Mouse (Mus musculus) large intestine, adult 2 months (tissue): ENCODE results near the gene Fam107b. TPM values are rescaled to one million over a fixed set of nuclear protein-coding genes. Genes with fewer than 3 reads are reported as not detected.

Experiments used
- DNase-seq: peaks from one replicate; pipeline ENCODE4 v3.0.0-alpha.2; 2012; ENCODE audit warnings: low read depth, low spot score
- WGBS: fragments of 180-500 bp; shearing (Covaris S2); methylation state at CpG from one replicate; pipeline ENCODE4 v1.1.7; 2018; 5-methylcytosine and 5-hydroxymethylcytosine counted together
- polyA plus RNA-seq: library from polyadenylated mRNA; depleted of rRNA; stranded (reverse); fragments of >200 nt; gene quantifications from 2 replicates; pipeline ENCODE4 v1.2.3, GENCODE M21; 2012; rRNA removed

Fam107b gene
- polyA plus RNA-seq = 27.6 and 30.6 TPM in 2 replicates

DNA sequence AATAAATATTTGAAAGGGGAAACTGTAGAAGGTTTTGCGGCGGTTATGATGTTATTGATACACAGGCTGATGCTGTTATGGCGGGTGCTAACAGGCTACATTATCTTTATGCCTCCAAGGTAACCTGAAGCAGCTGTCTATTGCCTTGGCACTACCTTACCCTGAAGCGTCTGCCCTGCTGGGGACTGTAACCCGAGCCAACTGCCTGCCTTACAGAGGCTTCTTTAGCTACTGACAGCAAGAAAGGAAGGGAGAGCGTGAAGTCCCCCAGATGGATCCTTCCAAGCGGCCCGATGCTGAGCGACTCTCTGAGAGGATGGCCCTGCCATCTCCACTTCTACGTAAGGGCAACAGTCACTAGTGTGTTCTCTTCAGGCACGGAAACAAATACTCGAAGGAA, at the start of gene Fam107b:
Fam107b (plus strand) TSS at position 303 of the 400 bp plus-strand sequence.
- no peak for DNase-seq
- 85% methylated on average over 12 of the region's 12 CpGs for WGBS

DNA sequence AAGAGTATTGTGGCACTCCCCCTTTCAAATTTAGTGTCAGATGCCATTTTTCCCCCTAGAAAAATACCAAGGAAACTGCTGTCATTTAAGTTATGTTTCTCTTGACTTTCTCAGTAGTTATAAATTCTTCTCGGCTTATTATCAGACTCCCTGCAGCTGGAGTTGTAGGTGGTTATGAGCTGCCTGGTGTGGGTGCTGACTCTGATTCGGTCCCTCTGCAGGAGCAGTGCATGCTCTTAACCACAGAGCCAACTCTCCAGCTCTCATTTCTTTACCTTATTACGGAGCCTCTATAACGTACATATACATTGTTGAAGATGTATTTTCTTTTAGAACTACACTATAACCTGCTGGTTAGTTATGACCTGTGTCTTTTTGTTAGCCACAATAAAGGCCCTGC, 47.7 kb upstream of the Fam107b start:
- 73% methylated on average over 4 of the region's 4 CpGs for WGBS
- no peak for DNase-seq

DNA sequence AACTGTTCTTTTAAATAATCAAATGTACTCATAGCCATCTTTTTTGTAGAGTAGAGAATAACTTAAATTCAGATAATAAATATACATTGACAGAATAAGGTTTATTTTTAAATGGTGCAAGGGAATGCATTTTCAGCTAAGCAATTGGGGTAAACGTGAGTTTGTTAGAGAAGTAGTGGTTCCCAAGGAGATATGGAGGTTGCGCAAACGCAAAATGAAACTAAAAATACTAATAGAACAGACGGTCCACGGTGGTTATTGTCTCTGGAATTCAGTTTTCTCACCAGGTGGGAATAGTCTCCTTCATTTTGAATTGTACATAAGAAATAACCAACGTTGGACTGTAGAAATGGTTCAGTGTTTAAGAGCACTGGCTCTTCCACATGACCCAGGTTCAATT, 44.0 kb upstream of the Fam107b start:
- DNase-seq = no peak
- WGBS = 70% methylated on average over 6 of the region's 6 CpGs

DNA sequence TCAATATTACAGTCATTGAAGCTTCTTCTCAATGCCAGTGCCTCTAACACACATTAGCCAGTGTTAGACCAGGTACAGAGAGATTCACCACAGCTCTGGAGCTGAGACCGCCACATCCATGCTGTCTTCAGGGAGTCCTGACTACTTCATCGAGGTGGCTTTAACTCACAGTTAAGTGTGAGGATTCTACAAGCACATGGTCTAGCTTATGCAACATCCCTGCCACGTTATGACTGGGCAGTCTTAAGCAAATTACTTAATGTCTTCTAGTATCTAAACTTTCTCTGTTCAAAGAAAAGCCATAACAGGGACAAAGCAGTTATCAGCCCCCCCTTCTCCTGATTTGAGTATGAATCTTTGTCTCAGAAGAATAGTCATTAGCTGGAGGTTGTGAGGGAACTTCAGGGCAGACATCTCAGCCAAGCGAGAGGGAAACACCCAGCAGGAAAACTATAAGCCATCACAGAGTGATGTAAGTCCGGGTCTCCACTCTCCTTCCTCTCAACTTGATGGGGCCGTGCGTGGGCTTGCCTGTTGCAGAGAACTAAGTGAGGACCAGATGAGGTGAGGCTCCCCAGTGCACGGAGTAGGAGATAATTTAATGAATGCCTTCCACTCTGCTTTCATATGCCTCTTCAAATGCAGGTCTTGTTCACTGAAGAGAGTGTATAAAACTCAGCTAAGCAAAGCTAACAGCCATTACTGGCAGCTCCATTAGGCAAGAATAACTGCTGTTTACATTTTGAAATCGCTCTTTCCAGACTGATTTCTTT, 28.8 kb upstream of the Fam107b start:
- DNase-seq = no peak
- WGBS = 57% methylated on average over 9 of the region's 9 CpGs

DNA sequence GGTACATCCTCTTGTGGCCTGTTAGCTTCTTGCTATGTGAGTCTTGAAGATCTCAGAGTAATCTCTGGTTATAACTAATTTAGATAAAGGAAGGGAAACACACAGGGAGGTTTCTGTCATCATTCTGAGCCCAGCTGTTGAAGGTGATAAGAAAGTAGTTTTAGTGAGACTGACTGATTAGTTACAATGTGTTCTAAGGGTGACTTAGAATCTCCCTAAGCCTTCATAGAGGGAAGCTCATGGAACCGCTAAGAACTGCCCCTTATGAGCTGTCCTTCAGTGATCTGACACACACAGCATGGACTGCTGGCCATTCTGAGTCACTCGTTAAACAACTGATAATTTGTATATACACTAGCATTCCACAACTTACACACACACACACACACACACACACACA, 24.2 kb upstream of the Fam107b start:
- DNase-seq = no peak
- WGBS = 51% methylated on average over 2 of the region's 2 CpGs

DNA sequence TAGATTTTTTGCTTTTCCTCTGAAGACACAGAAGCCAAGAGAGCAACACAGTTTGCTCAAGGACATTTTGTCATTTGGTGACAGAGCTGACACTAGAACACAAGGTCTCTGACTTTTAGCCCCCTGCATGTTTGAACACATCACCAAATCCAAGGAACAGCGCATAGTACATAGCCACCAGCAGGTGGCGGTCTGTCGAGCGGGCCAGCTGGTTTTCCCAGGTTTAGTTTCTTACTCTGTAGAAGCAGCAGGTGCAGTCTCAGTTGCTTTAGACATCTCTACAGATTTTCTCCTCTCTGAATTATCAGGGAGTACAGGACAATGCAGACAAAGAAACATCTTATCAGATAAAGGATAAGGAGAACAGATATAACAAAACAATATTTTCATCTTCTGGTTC, 23.7 kb upstream of the Fam107b start:
- peak; percentile 28 for DNase-seq
- 3% methylated on average over 4 of the region's 4 CpGs for WGBS

DNA sequence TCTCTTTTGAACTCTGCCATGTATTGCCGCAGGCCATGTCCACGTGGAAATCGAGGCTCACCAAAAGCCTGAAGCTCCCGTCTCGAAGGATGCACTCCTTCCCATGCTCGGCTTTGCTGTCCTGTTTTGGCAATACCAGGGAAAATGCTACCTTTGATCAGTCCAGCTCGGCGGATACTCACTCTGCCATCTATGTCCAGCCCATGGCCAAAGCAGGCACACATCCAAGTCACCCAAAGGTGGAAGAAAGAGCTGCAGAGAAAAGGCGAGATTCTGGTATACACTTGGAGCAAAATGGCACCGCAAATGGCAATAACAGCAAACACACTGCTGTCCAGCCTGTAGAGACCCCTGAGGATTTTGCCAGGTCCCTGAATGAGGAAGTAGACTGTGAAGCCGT, 318 bp downstream of the Fam107b start:
- DNase-seq = no peak
- WGBS = 86% methylated on average over 11 of the region's 11 CpGs

DNA sequence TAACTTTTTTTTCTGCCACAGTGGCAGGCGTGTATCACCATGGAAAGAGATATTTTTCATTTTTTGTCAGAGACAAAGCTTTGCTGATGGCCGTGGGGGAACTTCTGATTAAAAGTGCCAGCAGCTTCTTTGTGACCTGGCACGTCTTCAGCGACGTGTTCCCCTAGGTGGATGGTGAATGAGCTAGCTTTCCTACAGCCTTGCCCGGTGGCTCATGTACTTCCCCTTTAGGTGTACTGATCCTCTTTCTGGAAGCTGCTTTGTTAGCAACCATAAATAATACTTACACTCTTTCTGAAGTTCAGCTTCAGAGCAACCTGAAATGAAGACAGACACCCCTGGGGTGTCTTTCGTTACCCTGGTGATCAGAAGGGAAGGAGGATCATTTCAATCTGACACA, 3.6 kb downstream of the Fam107b start:
- 79% methylated on average over 7 of the region's 7 CpGs for WGBS
- no peak for DNase-seq

DNA sequence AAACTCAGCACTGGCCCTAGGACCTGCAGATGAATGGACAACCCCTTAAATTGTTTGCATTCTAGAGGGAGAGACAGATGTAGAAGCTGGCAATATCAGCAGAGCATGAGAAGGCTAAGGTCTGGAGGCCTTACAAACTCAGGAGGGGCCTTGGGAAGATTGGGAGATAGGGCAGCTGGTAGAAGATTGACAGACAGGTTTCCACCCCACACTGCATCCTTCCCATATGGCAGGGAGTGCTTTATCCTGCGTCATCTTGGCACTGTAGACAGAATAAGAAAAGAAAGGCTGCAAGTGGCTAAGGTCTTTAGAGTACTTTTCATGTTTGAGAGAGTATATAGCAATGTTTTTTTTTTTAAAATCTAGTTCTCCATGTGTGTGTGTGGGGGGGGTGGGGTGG, 4.9 kb downstream of the Fam107b start:
- 97% methylated on average over 1 of the region's 1 CpGs for WGBS
- no peak for DNase-seq

DNA sequence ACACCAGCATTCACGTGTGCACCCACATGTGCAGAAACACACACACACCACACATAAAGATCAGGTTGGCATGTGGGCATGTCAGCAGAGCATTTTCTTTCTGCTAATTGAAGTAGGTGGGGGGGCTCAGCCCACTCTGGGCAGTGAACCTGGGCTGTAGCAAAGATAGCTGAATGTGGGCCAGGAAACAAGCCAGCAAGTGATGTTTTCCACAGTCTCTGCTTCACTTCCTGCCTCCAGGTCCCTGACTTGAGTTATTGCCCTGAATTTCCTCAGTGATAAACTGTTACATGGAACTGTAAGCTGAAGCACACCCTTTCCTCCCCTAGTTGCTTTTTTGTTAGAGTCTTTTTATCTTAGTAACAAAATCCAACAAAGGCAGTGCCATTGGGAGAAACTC, 6.1 kb downstream of the Fam107b start:
- 75% methylated on average over 1 of the region's 1 CpGs for WGBS
- DNase-seq = no peak

DNA sequence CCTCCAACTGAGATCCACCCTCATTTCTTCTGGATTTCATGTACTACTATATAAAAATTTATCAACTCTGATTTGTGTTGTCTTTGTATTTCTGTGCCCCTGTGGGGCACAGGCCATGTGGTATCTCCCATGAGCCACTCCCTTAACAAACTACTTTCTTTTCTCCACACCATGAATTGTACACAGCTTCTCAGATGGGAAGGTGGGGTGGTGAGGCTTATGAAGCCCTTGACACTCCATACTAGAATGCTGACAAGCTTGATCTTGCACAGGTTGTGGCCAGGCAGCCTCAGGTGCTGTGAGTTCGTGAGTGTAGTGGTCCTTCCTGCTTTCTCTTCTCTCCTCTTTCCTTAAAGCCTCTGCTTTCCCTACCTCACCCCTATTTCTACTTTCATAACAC, 6.9 kb downstream of the Fam107b start:
- no peak for DNase-seq
- WGBS = 42% methylated on average over 1 of the region's 1 CpGs

DNA sequence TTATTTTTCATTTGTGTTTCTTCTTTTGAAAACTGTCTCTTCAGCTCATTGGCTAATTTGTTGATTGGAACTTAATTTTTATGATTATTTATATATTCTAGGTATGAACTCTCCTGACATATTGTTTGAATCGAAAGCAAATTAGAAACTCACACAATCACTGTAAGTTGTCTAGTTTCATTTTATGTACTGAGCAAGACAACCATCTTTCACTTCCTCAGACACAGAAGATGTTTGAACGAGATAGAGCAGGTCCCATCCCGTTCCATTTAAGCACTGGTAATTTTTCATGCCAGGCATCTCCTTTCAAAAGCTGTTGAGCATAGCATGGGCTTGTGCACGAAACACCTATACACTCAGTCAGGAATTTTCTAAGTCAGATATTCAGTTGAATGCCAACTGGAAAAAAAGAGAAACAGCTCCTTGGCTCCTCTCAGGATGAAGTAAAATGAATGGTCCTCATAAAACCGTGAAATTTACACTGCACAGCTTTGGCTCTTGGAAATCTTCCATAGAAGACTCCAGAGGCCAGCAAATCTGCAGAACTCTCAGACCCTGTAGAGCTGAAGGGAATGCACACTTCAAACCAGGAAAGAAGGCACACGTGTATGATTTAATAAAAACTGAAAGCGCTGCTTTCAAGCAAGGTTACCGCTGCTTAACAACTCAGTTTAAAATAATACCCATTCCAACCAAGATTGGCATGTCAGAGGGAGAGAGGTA, 8.1 kb downstream of the Fam107b start:
- DNase-seq = no peak
- WGBS = 45% methylated on average over 8 of the region's 8 CpGs

DNA sequence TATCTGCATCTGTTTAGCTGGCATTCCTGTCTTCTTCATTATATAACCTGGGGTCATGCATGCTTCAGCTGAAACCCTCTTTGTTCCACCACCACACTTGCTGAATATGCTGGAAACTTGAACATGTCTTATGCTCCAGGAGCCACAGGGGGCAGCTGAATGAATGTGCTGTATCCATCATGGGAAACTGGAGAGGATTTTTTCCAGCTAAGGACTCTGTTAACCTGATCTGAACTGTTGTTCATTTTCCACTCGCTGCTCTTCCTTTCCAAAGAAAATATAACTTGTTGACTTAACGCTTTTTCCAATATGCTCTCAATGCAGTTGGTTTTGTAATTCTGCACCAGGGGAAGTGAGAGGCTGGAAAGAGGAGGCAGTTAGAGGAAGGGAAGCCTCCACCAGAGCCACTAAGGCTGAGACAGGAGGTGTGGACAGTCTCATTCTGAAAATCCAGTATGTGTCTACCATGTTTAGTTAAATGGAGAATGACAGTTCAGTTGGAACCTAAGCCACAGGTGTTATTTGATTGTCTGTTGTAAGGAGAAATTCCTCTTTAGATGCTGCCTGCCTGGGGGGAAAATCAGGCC, 9.1 kb downstream of the Fam107b start:
- no peak for DNase-seq
- 73% methylated on average over 2 of the region's 2 CpGs for WGBS

DNA sequence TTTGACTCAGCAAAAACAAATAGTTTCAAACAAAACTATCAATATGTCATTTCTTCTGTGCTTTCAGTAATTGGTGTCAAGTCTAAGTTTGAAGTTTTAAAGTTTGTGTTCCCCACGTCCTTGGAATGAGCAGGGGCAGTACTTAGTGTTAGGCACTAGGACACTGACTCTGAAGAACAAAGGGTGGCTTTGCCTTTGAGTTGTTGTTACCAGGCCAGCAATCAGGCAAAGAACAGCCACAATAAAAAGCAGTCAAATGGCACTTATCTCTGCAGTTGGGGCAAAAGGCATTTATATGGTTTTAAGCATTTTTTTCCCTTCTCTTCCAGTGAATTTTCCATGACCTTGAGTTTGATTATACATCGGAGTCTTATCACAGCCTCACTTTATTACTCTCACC, 12.5 kb downstream of the Fam107b start:
- 30% methylated on average over 2 of the region's 2 CpGs for WGBS
- no peak for DNase-seq

DNA sequence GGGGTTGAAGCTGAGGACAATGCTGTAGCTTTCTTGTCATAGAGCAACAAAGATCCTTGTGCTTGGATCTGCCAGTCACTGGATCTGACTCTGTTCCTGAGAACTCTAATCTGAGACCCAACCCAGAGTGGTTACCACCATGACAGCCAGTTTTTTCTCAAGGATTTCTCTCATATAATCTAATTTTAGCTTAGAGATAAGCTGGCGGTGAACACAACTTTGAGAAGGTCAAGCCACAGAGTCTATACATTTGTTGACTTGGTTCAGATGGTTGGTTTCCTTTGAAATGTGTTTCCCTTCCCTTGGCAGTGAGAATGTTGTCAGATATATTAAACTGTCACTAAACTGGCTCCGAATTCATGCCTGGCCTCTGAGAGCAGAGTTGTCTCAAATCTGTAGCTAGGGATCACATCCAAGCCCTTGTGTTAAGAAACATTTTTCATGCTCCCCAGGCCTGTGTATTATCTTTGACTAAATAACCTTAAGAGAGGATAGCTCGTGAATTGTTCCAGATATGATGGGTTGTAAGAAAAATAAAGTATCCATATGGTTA, 15.0 kb downstream of the Fam107b start:
- WGBS = 71% methylated on average over 3 of the region's 3 CpGs

DNA sequence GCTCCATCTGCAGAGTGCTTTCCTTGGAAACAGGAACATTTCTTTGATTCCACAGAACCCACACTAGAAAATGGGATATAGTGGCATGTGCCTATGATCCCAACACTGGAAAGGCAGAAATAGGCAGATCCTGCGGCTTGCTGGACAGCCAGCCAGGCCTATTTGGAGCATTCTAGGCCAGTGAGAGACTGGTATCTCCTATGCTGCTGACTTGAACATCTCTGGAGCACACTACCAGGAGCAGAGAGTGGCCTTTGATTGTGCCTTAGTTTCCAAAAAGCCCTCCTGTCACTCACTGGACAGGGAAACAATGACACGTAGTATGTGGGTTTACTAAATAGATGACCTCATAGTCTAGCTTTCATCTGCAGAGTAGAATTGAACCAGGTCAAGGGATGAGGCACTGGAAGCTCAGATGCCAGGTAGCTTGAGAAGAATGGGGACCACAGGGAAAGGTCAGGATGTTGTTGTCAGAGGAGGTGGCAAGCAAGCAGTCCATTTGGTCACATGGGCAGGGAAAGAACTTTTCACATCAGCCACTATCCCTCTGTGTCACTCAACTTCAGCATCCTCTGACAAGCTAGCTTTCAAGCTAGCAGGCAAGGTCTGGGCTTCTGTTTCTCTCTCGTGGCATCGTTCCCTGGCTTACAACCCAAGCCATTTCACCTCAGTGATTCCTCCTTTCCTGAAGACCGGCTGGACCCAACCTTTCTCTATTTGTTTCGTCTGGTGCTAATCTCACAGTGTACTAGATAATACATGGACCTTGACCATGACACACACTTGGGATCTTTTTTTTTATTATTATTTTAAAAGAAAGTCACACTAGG, 20.0 kb downstream of the Fam107b start:
- 81% methylated on average over 6 of the region's 6 CpGs for WGBS
- DNase-seq = no peak

More for the DNA sequence above, 15.0 kb downstream of the Fam107b start:
- DNase-seq = no peak

DNA sequence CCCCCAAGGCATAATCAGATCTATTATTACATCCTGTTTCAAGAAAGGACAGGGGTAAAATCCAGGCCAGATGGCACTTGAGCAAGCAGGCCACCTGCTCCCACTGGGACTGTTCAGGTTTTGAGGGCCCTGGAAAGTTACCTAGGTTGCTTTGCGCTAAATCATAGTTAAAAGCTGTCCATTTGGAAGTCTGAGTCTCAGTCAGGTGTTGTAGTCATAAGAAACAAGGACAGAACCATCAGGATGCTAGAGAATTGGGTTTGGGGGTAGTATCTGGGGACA, 20.6 kb downstream of the Fam107b start:
- no peak for DNase-seq
- WGBS = 93% methylated on average over 1 of the region's 1 CpGs

DNA sequence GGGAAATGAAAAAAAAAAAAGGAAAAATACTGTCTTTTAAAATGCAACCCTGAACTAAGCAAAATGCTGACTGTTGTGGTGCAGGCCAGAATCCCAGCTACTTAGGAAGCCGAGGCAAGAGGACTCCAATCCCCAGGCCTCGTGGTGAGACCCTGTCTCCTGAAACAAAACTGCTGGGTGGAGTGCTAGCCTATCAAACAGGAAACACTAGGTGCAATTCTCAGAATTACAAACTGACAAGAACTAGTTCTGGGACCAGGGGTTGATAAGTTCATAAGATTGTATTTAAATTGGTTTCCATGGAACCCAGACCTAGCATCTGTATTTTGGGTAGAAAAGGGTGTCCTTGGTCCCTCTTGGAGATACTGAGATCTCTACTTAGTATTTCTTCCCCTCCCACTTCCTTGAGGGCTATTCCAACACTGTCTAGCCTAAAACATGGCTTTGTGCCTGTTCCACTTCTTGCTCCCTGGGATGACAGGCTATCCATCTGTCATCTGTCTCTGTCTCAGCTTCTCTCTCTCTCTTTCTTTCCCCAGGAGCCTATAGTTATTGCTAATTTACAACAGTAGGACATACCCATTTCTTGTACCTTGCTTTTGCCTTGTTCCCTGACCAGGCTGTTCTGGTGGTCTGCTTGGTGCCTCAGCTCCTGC, 24.5 kb downstream of the Fam107b start:
- WGBS = 56% methylated on average over 2 of the region's 2 CpGs
- DNase-seq = no peak

DNA sequence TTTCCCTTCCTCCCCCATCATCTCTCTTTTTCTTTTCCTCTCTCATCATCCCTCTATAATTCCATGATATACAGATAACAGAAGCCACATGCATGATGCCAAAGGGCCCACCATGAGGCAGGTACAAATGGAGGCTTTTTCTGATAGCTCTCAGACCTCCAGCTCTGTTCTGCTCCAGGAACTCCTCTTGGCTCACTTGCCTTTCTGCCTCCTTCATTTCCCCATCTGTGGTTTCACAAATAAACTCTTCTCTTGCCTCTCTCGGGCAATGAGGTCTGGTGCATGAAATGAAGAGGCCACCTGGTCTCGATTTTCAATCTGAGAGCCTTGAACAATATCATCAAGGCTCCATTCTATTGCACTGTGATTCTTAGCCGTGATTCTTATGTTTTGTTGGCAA, 30.1 kb downstream of the Fam107b start:
- 63% methylated on average over 3 of the region's 3 CpGs for WGBS

DNA sequence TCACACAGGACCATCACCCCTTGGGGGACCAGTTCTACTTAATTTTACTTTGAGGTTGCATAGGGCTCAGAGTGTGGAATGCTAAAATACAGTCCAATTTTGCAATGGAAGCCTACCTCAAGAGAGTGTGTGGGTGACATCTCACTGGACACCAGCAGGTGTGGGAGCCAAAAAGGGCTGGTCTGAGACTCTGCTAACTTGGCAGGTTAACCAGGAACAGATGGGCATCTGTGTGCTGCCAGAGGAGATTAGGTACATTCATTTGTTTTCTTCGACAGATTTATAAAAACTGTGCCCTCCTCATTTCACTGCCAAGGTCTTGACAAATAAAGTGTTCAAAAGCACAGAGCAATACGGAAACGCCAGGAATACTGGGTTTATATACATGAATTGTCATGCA, 32.3 kb downstream of the Fam107b start:
- no peak for DNase-seq
- 35% methylated on average over 3 of the region's 3 CpGs for whole genome bisulfite sequencing

More for the DNA sequence above, 30.1 kb downstream of the Fam107b start:
- no peak for DNase-seq
